ENCODE assay signal across 8 mouse cellular contexts in the genomic region with DNA sequence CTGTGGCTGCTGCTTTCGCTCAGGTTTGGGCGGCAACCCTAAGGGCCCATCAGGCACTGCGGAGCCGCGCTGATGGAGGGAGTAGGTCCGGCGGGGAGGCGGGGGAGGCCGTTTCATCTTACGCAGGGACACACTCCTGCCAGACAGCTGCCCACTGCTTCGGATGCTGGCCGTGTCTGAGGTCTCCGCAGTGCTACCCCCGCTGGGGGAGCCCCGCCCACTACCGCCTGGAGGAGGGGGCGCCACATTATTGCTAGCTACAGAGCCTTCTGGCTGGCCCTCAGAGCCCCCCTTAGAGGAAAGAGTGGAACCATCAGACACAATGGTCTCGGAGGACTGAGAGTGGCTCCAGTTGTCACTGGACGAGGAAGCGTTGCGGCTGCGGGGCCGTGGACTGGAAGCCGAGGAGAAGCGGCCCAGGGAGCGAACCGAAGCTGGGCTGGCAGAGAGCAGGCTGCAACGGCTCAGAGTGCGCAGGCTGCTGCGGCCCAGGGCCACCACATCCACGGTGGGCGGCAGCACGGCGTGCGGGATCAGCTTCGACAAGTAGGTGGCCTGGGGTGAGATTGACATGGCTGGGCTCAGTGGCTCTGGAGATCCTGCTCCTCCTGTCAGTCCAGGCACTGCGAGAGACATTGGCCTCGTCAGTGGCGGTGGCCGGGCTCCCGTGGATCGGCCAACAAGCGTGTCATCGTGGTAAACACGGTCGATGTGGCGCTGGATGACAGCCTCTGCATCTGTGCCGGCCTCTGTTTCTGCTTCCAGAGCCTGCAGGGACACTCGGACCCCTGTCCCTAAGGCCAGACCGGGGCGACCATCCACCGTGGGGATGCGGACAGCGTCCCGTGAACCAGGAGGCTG. TPM values are rescaled to one million over a fixed set of nuclear protein-coding genes. Genes with fewer than 3 reads are reported as not detected.
DNase-seq lines count a peak whose midpoint lies in the region; ATAC-seq and TF ChIP-seq lines count a peak whose summit lies in the region.

No protein-coding gene starts in this region.

- 57% methylated on average over 53 of the region's 55 CpGs for WGBS in lung, postnatal 0 days
- 36% methylated on average over 51 of the region's 55 CpGs for WGBS in limb, embryonic 14.5 days
- 55% methylated on average over 52 of the region's 55 CpGs for WGBS in stomach, embryonic 16.5 days

- H3K4me2 ChIP-seq in lung, postnatal 0 days (replicated peaks; ENCODE audit: low read depth, low read length), result peak overlapping the region; percentile 48
- peak overlapping the region; percentile 34 for H3K4me2 ChIP-seq in limb, embryonic 14.5 days (replicated peaks; ENCODE audit: low read depth, low read length, severe bottlenecking)
- peak overlapping the region; percentile 43 for H3K4me2 ChIP-seq in stomach, embryonic 16.5 days (ENCODE audit: low read depth, low read length)

- no peak overlapping the region for H3K9ac ChIP-seq in lung, postnatal 0 days (replicated peaks; ENCODE audit: low read depth)
- no peak overlapping the region for H3K9ac ChIP-seq in limb, embryonic 14.5 days (ENCODE audit: low read depth, low read length, severe bottlenecking)
- H3K9ac ChIP-seq in stomach, embryonic 16.5 days (ENCODE audit: low read length), result peak overlapping the region; percentile 39

- H3K36me3 ChIP-seq in lung, postnatal 0 days (ENCODE audit: insufficient read depth, low read length), result peaks cover 9% of the 10 kb centered on the region; the same call in 1 of the 2 replicates
- H3K36me3 ChIP-seq in limb, embryonic 14.5 days (ENCODE audit: control insufficient read depth, insufficient read depth, low read length), result peaks cover 64% of the 10 kb centered on the region
- 0 out of 2 replicates have a peak, but pooled peaks cover 4% of the 10 kb centered on the region for H3K36me3 ChIP-seq in stomach, embryonic 16.5 days (ENCODE audit: control insufficient read depth, insufficient read depth, low read length)

- DNase-seq in cerebellum, adult 8-10 months, result peak; percentile 36
- DNase-seq in cerebellum, postnatal 4 days (ENCODE audit: low spot score in 2 of 2), result no peak
- no peak for DNase-seq in lung, postnatal 0 days (ENCODE audit: low spot score)
- DNase-seq in lung, adult 18-20 months, result no peak
- no peak for DNase-seq in limb, embryonic 14.5 days (ENCODE audit: low spot score)
- DNase-seq in left cerebral cortex, postnatal 36 days (ENCODE audit: low spot score in 2 of 2), result no peak

- no peaks in the 10 kb centered on the region for H3K27me3 ChIP-seq in lung, postnatal 0 days (replicated peaks; ENCODE audit: insufficient read depth, low read length)
- no peaks in the 10 kb centered on the region for H3K27me3 ChIP-seq in limb, embryonic 14.5 days (ENCODE audit: control insufficient read depth, insufficient read depth, low read length)
- H3K27me3 ChIP-seq in stomach, embryonic 16.5 days (ENCODE audit: control insufficient read depth, insufficient read depth, low read length), result peaks cover 4% of the 10 kb centered on the region; the same call in 1 of the 2 replicates

- TF ChIP-seq POLR2A in limb, embryonic 14.5 days (IDR thresholded peaks at IDR 0.05; ENCODE audit: borderline replicate concordance, extremely low read depth, insufficient read depth, insufficient read length), result no peak

- intact Hi-C loops in left cerebral cortex, postnatal 36 days (cut with DNase I), result no loop called here

- no peak; the same call in 1 of the 2 replicates for TF ChIP-seq CTCF in lung, postnatal 0 days (IDR thresholded peaks at IDR 0.05)

- peaks cover 5% of the 10 kb centered on the region; the same call in 1 of the 2 replicates for H3K4me1 ChIP-seq in lung, postnatal 0 days (ENCODE audit: insufficient read depth, low read depth, low read length)
- peaks cover 46% of the 10 kb centered on the region for H3K4me1 ChIP-seq in limb, embryonic 14.5 days (ENCODE audit: control insufficient read depth, insufficient read depth, low read length)
- peaks cover 39% of the 10 kb centered on the region for H3K4me1 ChIP-seq in stomach, embryonic 16.5 days (ENCODE audit: control insufficient read depth, insufficient read depth, low read length)

- TF ChIP-seq EP300 in lung, postnatal 0 days (IDR thresholded peaks at IDR 0.05), result no peak

- H3K4me3 ChIP-seq in lung, postnatal 0 days (ENCODE audit: low read depth, low read length), result 0 out of 2 replicates have a peak overlapping the region, but pooled peaks have one; percentile 8
- no peak overlapping the region for H3K4me3 ChIP-seq in limb, embryonic 14.5 days (replicated peaks; ENCODE audit: low read length)
- peak overlapping the region; percentile 28 for H3K4me3 ChIP-seq in stomach, embryonic 16.5 days (replicated peaks; ENCODE audit: low read length)

- no peaks in the 10 kb centered on the region for H3K9me3 ChIP-seq in lung, postnatal 0 days (ENCODE audit: low read length)
- no peaks in the 10 kb centered on the region for H3K9me3 ChIP-seq in limb, embryonic 14.5 days (ENCODE audit: control insufficient read depth, low read length)
- no peaks in the 10 kb centered on the region for H3K9me3 ChIP-seq in stomach, embryonic 16.5 days (replicated peaks; ENCODE audit: control insufficient read depth, low read length)

- ATAC-seq in lung, postnatal 0 days, result 0 out of 2 replicates have a peak, but pooled peaks have one; percentile 1
- ATAC-seq in limb, embryonic 14.5 days (ENCODE audit: low FRiP score, low read depth), result peak; percentile 42; the same call in 1 of the 2 replicates
- no peak for ATAC-seq in stomach, embryonic 16.5 days (ENCODE audit: insufficient read depth, low FRiP score)
- ATAC-seq in megakaryocyte, adult 5-6 weeks (ENCODE audit: poor library complexity, severe bottlenecking), result no peak

- no peak overlapping the region for H3K27ac ChIP-seq in lung, postnatal 0 days (ENCODE audit: low read length)
- H3K27ac ChIP-seq in limb, embryonic 14.5 days (replicated peaks; ENCODE audit: low read depth, low read length), result no peak overlapping the region
- H3K27ac ChIP-seq in stomach, embryonic 16.5 days (ENCODE audit: low read length), result no peak overlapping the region

RNA-seq across cellular contexts. Expression of a gene that starts 34.1 kb away (rescaled TPM):
- polyA plus RNA-seq in lung, postnatal 0 days (2015; fragmentation: Nextera tagmentation; extraction: Ambion mirVana), result 26.4 and 27.1 TPM in 2 replicates
- polyA plus RNA-seq in limb, embryonic 14.5 days (2012; rRNA removed), result 37.7 and 50.3 TPM in 2 replicates
- polyA plus RNA-seq in limb, embryonic 14.5 days (2014; fragmentation: Nextera tagmentation; extraction: Ambion mirVana), result 78.7 and 79.5 TPM in 2 replicates
- 72.9 and 80.0 TPM in 2 replicates for polyA plus RNA-seq in stomach, embryonic 16.5 days (2015; fragmentation: Nextera tagmentation; extraction: Ambion mirVana)
- total RNA-seq in left cerebral cortex, postnatal 36 days (2021), result 10 to 100 TPM; 89.6 to 93.2 TPM
- 9.4 and 12.5 TPM in 2 replicates for total RNA-seq in megakaryocyte, adult 5-6 weeks (2015)
- 20.0 and 26.1 TPM in 2 replicates for total RNA-seq in megakaryocyte, adult 5-6 weeks (2017)

RNA-seq across cellular contexts. Expression of a gene that starts 34.1 kb away (rescaled TPM):
- 7.3 and 7.5 TPM in 2 replicates for polyA plus RNA-seq in lung, postnatal 0 days (2015; fragmentation: Nextera tagmentation; extraction: Ambion mirVana)
- 59.9 and 67.7 TPM in 2 replicates for polyA plus RNA-seq in limb, embryonic 14.5 days (2012; rRNA removed)
- 14.9 and 19.9 TPM in 2 replicates for polyA plus RNA-seq in limb, embryonic 14.5 days (2014; fragmentation: Nextera tagmentation; extraction: Ambion mirVana)
- polyA plus RNA-seq in stomach, embryonic 16.5 days (2015; fragmentation: Nextera tagmentation; extraction: Ambion mirVana), result 13.0 and 13.1 TPM in 2 replicates
- 10 to 100 TPM; 33.9 to 36.0 TPM for total RNA-seq in left cerebral cortex, postnatal 36 days (2021)
- 28.3 and 37.5 TPM in 2 replicates for total RNA-seq in megakaryocyte, adult 5-6 weeks (2015)
- total RNA-seq in megakaryocyte, adult 5-6 weeks (2017), result 14.1 and 22.2 TPM in 2 replicates

RNA-seq across cellular contexts. Expression of a gene that starts 37.6 kb away (rescaled TPM):
- polyA plus RNA-seq in lung, postnatal 0 days (2015; fragmentation: Nextera tagmentation; extraction: Ambion mirVana), result 6.7 and 7.9 TPM in 2 replicates
- polyA plus RNA-seq in limb, embryonic 14.5 days (2012; rRNA removed), result 17.1 and 22.5 TPM in 2 replicates
- 7.6 and 9.2 TPM in 2 replicates for polyA plus RNA-seq in limb, embryonic 14.5 days (2014; fragmentation: Nextera tagmentation; extraction: Ambion mirVana)
- polyA plus RNA-seq in stomach, embryonic 16.5 days (2015; fragmentation: Nextera tagmentation; extraction: Ambion mirVana), result 8.2 and 8.5 TPM in 2 replicates
- total RNA-seq in left cerebral cortex, postnatal 36 days (2021), result 10 to 100 TPM; 19.7 to 27.1 TPM
- not detected in 2 replicates for total RNA-seq in megakaryocyte, adult 5-6 weeks (2015)
- total RNA-seq in megakaryocyte, adult 5-6 weeks (2017), result not detected in 2 replicates

Comparison
In these comparisons a context has a peak if more than half of its experiments do, and no peak if none do; other contexts are left out.
1. ATAC-seq: peak in lung, postnatal 0 days (single experiment) and limb, embryonic 14.5 days (single experiment); none in stomach, embryonic 16.5 days (single experiment) and megakaryocyte, adult 5-6 weeks (single experiment).
2. Peak in every context shown above with its lines, with median percentiles within 50 percentile points of each other: H3K4me2 ChIP-seq.